Mouse (Mus musculus) neural tube, embryonic 14.5 days (tissue): ENCODE measurements at regions not wholly inside any gene's neighbourhood (a gene's known extent, or its start where the extent isn't known, plus 50 kb on each side); places are given as distances from the start of the nearest gene placed in this dataset.

Experiments used
- ATAC-seq: fragments of 200-750 bp; cut with Nextera tagmentation; 2 replicates; pipeline ENCODE4 v1.8.0; 2017; ENCODE audit warnings: low read depth, mild to moderate bottlenecking, moderate TSS enrichment, moderate library complexity
- H3K27ac ChIP-seq: fragments of 300-500 bp; sonication (generic); 2 replicates; pipeline ENCODE4 v1.5.1; 2014; ENCODE audit warnings: low read depth, mild to moderate bottlenecking, control low read depth, low read length, moderate library complexity, mixed read lengths
- H3K27me3 ChIP-seq: fragments of 300-500 bp; sonication (generic); 2 replicates; pipeline ENCODE4 v1.6.1; 2014; ENCODE audit warnings: low read length; ENCODE audit not compliant: control insufficient read depth, insufficient read depth
- H3K36me3 ChIP-seq: fragments of 300-500 bp; sonication (generic); 2 replicates; pipeline ENCODE4 v1.6.1; 2014; ENCODE audit warnings: low read length, mixed read lengths; ENCODE audit not compliant: control insufficient read depth, insufficient read depth
- H3K4me1 ChIP-seq: fragments of 300-500 bp; sonication (generic); 2 replicates; pipeline ENCODE4 v1.6.1; 2014; ENCODE audit warnings: low read length; ENCODE audit not compliant: control insufficient read depth, insufficient read depth
- H3K4me2 ChIP-seq: fragments of 300-500 bp; sonication (generic); 2 replicates; pipeline ENCODE4 v1.6.1; 2014; ENCODE audit warnings: mild to moderate bottlenecking, low read depth, low read length, control low read depth
- H3K4me3 ChIP-seq: fragments of 300-500 bp; sonication (generic); 2 replicates; pipeline ENCODE4 v1.5.1; 2014; ENCODE audit warnings: low read depth, low read length, control low read depth, mixed read lengths
- H3K9ac ChIP-seq: fragments of 300-500 bp; sonication (generic); replicated peaks from 2 replicates; pipeline ENCODE4 v1.6.1; 2014; ENCODE audit warnings: low read depth, mild to moderate bottlenecking, control low read depth, low read length, mixed read lengths
- H3K9me3 ChIP-seq: fragments of 300-500 bp; sonication (generic); 2 replicates; pipeline ENCODE4 v1.6.1; 2016; ENCODE audit warnings: low read length; ENCODE audit not compliant: control insufficient read depth
- WGBS: fragments of 180-500 bp; shearing (Covaris S2); extraction: QIAGEN DNeasy Blood & Tissue Kit; methylation state at CpG from one replicate; pipeline ENCODE4 v1.1.7; 2014; 5-methylcytosine and 5-hydroxymethylcytosine counted together

DNA sequence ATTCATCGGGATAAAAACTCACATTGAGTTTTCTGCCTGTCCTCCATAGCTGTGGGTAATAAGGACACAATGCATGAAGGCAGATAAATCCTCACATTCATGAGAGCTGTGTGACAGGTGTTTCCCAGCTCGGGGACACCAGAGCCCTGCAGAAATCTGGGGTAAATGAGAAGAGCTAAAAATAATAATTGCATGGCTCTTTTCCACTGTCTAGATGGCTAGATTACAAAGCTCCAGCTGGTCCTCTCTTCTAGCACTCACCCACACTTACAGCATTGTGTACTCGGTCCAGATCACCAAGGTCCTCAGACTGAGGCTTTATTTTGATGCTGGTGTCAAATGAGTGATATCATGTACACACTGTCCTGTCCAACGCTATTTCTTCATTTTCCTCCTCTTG lies 1025.5 kb downstream of the Slc22a22 start:
- Histone ChIP-seq H3K27me3 (no peaks in the 10 kb centered on the region), H3K4me1 (no peaks in the 10 kb centered on the region), H3K27ac (no peak overlapping the region), H3K9me3 (no peaks in the 10 kb centered on the region), H3K9ac (no peak overlapping the region), H3K36me3 (no peaks in the 10 kb centered on the region), H3K4me3 (no peak overlapping the region), H3K4me2 (no peak overlapping the region)
- WGBS = 67% methylated on average over 4 of the region's 4 CpGs
- ATAC-seq = no peak

- no peak overlapping the region for H3K9ac ChIP-seq
- no peaks in the 10 kb centered on the region for H3K4me1 ChIP-seq
- no peak overlapping the region for H3K4me2 ChIP-seq
- no peaks in the 10 kb centered on the region for H3K27me3 ChIP-seq
- no peaks in the 10 kb centered on the region for H3K36me3 ChIP-seq
- WGBS = 51% methylated on average over 10 of the region's 10 CpGs
- H3K9me3 ChIP-seq = no peaks in the 10 kb centered on the region
- H3K4me3 ChIP-seq = no peak overlapping the region
- H3K27ac ChIP-seq = no peak overlapping the region
- peak; percentile 84; the same call in 1 of the 2 replicates for ATAC-seq
Observed at GRCm38 (mm10) chr15:56448015-56448645, 1029.3 kb downstream of the Slc22a22 start.

GRCm38 (mm10) chr15:56440171-56440570 lies 1037.3 kb downstream of the Slc22a22 start:
- H3K36me3 ChIP-seq = no peaks in the 10 kb centered on the region
- no peak overlapping the region for H3K27ac ChIP-seq
- no peaks in the 10 kb centered on the region for H3K27me3 ChIP-seq
- no peaks in the 10 kb centered on the region for H3K4me1 ChIP-seq
- 84% methylated on average over 4 of the region's 4 CpGs for WGBS
- no peak overlapping the region for H3K4me2 ChIP-seq
- no peak overlapping the region for H3K4me3 ChIP-seq
- H3K9me3 ChIP-seq = no peaks in the 10 kb centered on the region
- no peak for ATAC-seq
- H3K9ac ChIP-seq = no peak overlapping the region

GRCm38 (mm10) chr15:56438370-56438769 lies 1039.1 kb downstream of the Slc22a22 start:
- Histone ChIP-seq H3K27ac (no peak overlapping the region), H3K4me3 (no peak overlapping the region), H3K36me3 (no peaks in the 10 kb centered on the region), H3K9ac (no peak overlapping the region), H3K4me1 (no peaks in the 10 kb centered on the region), H3K27me3 (no peaks in the 10 kb centered on the region), H3K4me2 (no peak overlapping the region), H3K9me3 (no peaks in the 10 kb centered on the region)
- WGBS = 75% methylated on average over 2 of the region's 2 CpGs
- no peak for ATAC-seq

DNA sequence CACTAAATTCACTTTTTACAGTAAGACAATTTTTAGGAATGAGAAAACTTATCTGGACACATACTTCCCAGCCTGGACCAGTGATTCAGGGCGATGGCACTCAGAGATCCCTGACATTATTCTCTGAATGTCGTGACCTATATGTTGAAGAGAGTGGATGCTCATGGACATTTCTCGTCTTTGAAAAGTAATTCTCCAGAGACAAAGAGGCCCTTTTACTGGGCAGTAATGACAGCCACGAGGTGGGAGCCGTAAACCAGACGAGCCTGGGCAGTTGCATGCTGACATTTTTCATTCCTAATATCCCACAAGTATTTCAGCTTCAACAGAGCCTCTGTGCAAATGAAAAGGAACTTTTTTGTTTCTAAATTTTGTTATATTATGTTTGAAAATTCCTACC lies 1041.3 kb downstream of the Slc22a22 start:
- no peak overlapping the region for H3K4me2 ChIP-seq
- H3K9ac ChIP-seq = no peak overlapping the region
- ATAC-seq = no peak
- H3K27ac ChIP-seq = no peak overlapping the region
- H3K4me3 ChIP-seq = no peak overlapping the region
- H3K27me3 ChIP-seq = no peaks in the 10 kb centered on the region
- H3K36me3 ChIP-seq = no peaks in the 10 kb centered on the region
- no peaks in the 10 kb centered on the region for H3K9me3 ChIP-seq
- 40% methylated on average over 6 of the region's 6 CpGs for WGBS
- H3K4me1 ChIP-seq = no peaks in the 10 kb centered on the region

DNA sequence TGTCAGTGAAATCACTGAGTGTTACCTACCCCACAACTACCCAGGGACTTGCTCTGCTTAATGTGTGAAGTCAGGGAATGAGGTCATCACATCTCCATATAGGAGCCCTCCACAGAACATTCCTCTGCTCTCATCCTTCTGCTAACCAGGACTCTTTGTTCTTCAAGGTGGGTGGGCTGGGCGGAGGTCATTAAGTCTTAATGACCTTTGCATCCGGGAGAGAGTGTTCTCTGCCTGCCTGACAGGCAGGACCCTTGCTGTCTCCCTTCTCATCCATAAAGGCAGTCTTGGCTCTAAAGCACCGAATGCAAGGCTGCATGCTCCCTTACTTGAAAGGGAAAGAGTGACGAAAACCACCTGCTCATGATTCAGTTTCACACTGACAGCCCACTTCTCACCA lies 1051.4 kb downstream of the Slc22a22 start:
- Histone ChIP-seq H3K36me3 (no peaks in the 10 kb centered on the region), H3K27me3 (no peaks in the 10 kb centered on the region), H3K4me2 (no peak overlapping the region), H3K27ac (no peak overlapping the region), H3K4me1 (no peaks in the 10 kb centered on the region), H3K9ac (no peak overlapping the region), H3K4me3 (no peak overlapping the region), H3K9me3 (no peaks in the 10 kb centered on the region)
- no peak for ATAC-seq
- WGBS = 5% methylated on average over 4 of the region's 4 CpGs

DNA sequence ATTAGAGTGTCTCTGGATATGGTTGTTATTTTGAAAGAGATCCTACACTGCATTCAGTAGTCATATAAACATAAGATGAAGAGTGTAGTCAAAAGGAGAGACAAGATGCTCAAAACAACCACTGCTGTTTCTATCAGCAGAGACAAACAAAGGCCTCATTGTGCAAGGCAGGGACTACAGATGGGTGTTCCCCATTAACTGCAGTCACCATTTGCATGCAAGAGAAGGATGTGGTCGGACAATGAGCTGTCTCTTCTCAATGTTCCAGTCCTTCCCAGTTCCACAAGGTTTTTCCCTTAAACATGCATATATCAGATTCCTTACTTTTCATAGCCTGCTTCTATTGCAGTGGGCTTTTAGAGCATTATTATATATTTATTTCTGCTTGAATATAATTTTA lies 1056.7 kb downstream of the Slc22a22 start:
- Histone ChIP-seq H3K36me3 (no peaks in the 10 kb centered on the region), H3K9me3 (no peaks in the 10 kb centered on the region), H3K4me3 (no peak overlapping the region), H3K4me1 (no peaks in the 10 kb centered on the region), H3K27me3 (no peaks in the 10 kb centered on the region), H3K4me2 (no peak overlapping the region), H3K27ac (no peak overlapping the region), H3K9ac (no peak overlapping the region)
- ATAC-seq = no peak
- 9% methylated on average over 1 of the region's 1 CpGs for WGBS

DNA sequence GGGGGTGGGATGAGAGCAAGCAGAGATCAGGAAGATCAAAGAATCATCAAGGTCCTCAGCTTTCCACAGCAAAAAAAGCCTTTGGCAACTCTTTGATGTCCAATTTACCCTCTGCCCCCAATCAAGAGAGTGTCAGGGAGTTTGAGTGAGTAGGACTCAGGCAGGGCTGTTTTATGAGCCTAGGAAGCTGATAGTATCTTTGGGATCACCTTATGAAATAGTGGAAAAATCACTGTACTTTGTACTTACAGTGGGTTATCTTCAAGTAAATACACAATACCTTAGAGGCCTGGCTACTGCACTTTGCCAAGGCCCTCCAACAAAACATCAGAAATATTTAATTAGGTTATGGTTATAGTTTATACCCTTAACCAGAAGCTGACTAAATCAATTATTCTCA lies 1085.4 kb downstream of the Slc22a22 start:
- no peak overlapping the region for H3K4me2 ChIP-seq
- ATAC-seq = no peak
- no peaks in the 10 kb centered on the region for H3K4me1 ChIP-seq
- H3K36me3 ChIP-seq = no peaks in the 10 kb centered on the region
- H3K9me3 ChIP-seq = no peaks in the 10 kb centered on the region
- no peak overlapping the region for H3K4me3 ChIP-seq
- no peak overlapping the region for H3K9ac ChIP-seq
- no peak overlapping the region for H3K27ac ChIP-seq
- H3K27me3 ChIP-seq = no peaks in the 10 kb centered on the region

DNA sequence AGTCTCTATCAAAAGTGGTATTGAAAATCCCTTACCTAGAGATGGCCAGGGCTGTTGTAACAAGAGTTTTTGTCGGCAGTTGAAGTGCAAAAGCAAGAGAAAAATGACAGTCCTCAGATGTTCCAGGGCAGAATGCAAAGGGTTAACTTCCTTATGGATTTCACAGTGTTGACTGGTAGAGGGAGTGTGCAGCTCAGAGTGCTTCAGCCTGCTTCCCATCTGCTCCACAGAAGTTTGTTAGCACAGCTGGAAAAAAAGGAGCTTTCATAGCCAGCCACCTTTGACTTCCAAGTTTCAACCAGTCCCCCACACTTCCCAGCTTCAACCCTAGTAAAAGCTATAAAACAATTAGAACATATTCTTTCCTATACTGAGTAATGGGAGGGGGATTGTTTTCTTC lies 1098.9 kb downstream of the Slc22a22 start:
- 60% methylated on average over 1 of the region's 1 CpGs for WGBS
- no peaks in the 10 kb centered on the region for H3K36me3 ChIP-seq
- no peak for ATAC-seq
- H3K9ac ChIP-seq = no peak overlapping the region
- no peaks in the 10 kb centered on the region for H3K27me3 ChIP-seq
- no peak overlapping the region for H3K4me2 ChIP-seq
- no peak overlapping the region for H3K27ac ChIP-seq
- no peaks in the 10 kb centered on the region for H3K4me1 ChIP-seq
- H3K9me3 ChIP-seq = no peaks in the 10 kb centered on the region
- no peak overlapping the region for H3K4me3 ChIP-seq
